Mouse (Mus musculus): Measurements from ENCODE around the gene Olfr311.

DNA sequence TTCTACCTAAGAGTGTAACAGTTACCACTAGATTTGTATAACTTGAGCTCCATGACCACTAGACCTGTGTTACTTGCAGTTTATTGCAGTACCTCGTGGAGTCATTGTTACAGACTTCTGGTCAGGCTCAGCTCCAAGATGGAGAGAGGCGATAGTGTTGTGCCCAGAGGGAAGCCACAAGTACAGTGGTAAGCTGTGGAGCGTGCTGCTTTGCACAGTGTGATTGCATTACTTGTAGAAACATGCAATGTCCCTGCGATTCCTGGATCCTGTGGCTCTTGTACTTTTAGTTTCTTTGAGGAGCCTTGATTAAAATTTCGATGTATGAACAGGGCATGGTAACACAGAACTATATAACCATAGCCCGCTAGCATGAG lies 28.9 kb downstream of the Olfr311 start:
- TF ChIP-seq CTCF (conservative IDR thresholded peaks at IDR 0.05; ENCODE audit: low read length): no peak
- no peak for TF ChIP-seq POU5F1 (IDR thresholded peaks at IDR 0.05; ENCODE audit: borderline replicate concordance, low read length)
- no peak for TF ChIP-seq NANOG (IDR thresholded peaks at IDR 0.05; ENCODE audit: borderline replicate concordance, low read length)

Data from E14TG2a.4 (cell line).